Mouse (Mus musculus) spleen, embryonic (tissue): Measurements from ENCODE around the gene Slc20a1.

Experiments used
- CTCF ChIA-PET: fragments of 350-600 bp; sonication (Branson Sonifier 250); formaldehyde crosslinking; loops from one replicate; lab custom pipeline; 2022; lab: Charles Lee

Slc20a1 gene

DNA sequence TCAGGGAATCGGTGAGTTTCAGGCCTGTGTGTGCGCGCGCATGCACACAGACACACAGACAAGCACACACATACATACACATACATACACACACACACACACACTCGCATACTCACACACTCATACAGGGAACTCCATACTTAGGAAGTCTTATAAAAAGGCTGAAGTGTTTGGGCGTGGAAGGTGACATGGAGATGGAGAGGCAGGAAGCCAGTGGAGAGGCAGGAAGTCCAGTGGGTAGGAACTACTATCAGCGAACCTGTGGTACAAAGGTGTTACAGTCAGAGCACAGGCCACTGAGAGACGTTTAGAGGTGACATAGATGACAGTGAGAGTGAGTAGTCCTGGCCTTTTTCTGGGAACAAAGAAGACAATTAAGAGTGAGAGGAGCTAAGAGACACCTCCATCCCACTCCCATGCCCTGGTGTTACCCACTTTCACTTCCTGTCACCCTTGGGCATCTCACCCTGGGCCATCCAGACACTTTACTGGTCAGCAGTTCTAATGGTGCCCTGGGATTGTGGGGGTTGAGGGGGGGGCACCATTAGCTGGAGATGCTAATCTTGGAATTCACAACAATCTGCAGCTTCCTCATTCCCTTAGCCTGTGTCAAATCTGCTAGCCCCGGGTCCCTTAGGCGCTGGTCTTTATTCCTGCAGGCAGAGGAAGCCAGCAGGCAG is 12.8 kb upstream of the Slc20a1 start:
- CTCF ChIA-PET, result interaction anchor here (0.5 kb wide), 1 partner anchor 80 kb away, joined by 11 read pairs; no protein-coding TSS in a partner anchor

DNA sequence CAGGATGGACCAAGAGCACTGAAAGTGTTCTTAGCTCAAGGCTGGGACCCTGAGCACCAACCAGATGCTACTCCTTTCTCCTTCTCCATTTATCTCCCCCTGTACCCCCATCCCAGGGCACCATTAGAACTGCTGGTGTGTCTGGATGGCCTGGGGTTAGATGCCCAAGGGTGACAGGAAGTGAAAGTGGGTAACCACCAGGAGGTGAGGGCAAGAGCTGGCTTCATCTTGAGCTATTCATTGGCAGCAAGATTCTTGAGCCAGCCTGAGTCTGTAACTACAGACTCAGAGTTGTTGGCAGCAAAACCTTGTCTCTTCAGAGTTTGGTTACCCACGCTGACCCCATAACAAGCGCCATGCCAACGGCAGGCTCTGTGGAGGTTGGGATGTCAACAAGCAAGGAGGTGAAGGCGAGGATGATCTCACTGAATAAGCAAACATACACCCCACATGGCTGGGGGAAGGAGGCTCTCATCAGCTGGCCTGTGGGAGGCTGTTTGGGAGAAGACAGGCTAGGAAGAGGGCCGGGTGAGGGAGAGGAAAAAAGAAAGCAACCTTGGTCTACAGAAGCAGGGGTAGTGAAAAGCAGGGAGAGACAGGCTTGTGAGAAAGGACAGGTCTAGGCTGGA is 12.2 kb upstream of the Slc20a1 start:
- CTCF ChIA-PET, result interaction anchor here (0.5 kb wide), 1 partner anchor 80 kb away, joined by 11 read pairs; no protein-coding TSS in a partner anchor

DNA sequence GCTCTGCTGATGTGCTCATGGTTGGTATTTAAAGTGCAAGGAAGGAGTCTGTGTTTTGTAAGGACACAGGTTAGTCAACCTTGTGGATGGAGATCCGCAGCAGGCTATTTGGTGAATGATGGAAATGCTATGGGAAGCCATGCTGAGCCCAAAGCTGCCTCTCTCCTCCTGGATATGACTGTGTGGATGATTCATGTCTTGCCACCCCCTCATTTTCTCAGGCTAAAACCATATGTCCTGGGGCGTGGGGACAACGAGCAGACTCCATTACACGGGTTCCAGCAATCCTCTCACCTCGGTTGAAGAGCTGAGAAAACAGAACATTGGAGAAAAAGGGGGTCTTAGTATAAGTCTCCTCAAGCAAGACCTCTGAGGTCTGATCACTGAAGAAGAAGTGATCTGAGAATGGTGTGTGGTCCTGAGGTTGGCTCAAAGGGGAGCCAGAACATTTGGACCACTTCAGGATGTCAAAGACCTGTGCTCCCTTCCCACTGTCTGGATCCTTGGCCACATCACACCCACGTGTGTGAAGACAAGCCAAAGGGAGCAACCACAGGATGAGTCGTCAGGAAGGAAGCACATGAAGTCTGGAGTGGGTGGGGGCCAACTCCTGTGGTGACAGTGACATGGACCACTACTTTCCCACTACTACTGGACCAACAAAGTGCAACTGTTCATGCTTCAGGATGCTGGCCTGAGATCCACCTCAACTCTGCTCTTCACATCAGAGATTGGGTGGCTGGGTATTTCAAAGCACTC is 6.0 kb upstream of the Slc20a1 start:
- CTCF ChIA-PET, result no interaction called here

DNA sequence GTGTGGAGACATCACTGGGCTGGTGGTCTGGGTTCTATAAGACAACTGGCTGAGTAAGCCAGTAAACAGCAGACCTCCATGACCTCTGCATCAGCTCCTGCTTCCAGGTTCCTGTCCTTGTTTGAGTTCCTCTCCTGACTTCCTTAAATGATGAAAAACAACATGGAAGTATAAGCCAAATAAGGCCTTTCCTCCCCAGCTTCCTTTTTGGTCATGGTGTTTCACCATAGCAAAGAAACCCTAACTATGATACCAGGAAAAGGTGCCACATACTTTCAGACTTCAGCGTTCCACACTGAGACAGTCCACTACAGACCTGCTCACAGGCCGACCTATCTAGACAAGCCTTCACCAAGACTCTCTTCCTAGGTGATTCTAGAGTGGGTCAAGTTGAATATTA is 2.2 kb upstream of the Slc20a1 start:
- CTCF ChIA-PET, result no interaction called here

DNA sequence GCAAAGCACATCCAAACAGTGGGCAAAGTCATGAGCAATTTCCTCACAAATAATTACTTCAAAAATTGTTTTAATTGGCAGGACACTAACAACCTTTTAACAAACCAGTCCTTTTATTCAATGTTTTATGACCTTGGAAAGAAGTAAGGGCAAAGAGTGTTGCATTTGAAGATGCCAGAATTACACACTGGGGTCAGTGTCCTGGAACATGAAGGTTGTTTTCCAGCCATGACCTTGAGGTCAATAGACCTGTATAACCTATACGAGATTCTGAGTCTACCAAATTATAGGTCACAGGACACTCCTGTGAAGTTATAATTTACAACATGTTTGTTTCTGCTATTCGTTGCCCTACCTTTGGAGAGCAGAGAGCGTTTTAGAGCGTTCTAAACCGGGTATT is 1.4 kb upstream of the Slc20a1 start:
- CTCF ChIA-PET, result no interaction called here

DNA sequence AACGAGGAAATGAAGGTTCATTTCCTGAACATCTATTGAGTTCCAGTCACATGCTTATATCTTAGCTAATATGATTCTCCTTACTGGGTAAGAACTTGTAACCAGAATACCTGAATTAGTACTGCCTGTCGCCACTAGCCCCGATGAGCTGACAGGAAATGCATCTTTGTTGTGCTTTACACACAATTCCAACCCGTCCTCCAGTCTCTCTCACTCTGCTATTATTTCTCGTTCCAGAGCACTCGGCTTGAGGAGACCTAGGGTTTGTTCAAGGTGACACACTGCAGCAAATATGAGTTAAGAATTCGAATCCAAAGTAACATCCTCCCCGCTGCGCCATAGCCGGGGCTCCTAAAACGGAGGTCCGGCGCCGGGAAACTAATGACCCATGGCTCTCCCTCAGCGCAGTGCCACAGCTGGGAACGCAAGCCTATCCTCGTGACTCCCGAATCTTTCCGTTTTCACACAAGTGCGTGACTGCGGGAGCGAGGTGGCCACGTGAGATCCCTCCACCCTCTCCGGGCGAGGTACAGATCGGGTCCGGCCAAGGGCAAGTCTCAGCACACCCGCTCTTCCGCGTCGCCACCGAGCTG is 625 bp upstream of the Slc20a1 start:
- CTCF ChIA-PET, result no interaction called here

DNA sequence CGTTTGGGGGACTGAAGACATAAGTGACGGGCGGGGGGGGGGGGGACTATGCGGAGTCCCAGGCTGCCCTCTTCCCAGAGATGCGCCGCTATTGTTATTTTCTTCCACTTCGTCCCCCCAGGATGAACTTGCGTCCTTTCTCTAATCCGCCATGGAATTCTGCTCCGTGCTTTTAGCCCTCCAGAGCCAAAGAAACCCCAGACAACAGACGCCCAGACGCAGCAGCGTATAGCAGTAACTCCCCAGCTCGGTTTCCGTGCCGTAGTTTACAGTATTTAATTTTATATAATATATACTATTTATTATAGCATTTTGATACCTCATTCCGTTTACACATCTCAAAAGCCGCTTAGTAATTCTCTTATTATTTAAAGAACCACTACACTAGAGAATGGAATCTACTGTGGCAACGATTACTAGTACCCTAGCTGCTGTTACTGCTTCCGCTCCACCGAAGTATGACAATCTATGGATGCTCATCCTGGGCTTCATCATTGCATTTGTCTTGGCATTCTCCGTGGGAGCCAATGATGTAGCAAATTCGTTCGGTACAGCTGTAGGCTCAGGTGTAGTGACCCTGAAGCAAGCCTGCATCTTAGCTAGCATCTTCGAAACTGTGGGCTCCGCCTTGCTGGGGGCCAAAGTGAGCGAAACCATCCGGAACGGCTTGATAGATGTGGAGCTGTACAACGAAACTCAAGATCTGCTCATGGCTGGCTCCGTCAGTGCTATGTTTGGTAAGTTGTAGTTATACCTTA is 943 bp downstream of the Slc20a1 start:
- CTCF ChIA-PET, result no interaction called here

DNA sequence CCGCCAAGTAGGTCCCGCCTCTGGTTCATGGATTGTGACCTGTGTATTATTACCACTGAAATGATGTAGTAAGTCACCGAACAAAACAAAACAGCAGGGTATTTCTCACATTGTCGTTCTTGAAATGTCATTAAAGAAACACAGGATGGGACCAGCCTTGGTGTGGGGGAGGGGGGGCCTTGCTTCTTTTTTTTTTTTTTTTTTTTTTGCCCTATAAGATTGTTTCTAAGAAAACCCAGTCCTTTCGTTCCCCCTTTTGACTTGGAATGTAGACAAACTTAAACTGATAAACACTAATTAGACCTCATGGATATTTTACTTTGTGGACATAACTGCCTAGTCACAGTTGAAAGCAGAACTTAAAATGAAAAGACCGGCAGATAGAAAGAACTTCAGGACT is 6.4 kb downstream of the Slc20a1 start:
- CTCF ChIA-PET, result no interaction called here

DNA sequence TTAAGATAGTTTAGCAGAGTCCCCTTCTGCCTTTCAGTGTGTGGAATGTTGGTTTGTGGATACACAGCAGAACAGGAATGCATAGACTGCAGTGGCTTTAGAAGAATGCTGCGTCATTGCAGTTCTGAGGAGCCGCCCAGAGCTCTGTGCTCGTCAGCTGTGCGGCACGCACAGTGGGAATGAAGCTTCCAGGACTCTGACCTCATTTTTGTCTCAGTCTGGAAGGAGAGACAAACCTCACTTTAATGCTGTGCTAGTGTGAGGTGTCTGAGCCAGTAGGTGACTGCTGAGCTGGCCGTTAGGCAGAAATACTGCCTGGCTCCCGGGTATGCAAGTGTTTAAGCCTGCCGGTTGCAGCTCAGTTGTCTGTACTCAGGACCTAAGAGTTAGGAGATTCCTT is 8.3 kb downstream of the Slc20a1 start:
- CTCF ChIA-PET, result interaction anchor here (0.6 kb wide), 1 partner anchor 51 kb away, joined by 5 read pairs; no protein-coding TSS in a partner anchor

DNA sequence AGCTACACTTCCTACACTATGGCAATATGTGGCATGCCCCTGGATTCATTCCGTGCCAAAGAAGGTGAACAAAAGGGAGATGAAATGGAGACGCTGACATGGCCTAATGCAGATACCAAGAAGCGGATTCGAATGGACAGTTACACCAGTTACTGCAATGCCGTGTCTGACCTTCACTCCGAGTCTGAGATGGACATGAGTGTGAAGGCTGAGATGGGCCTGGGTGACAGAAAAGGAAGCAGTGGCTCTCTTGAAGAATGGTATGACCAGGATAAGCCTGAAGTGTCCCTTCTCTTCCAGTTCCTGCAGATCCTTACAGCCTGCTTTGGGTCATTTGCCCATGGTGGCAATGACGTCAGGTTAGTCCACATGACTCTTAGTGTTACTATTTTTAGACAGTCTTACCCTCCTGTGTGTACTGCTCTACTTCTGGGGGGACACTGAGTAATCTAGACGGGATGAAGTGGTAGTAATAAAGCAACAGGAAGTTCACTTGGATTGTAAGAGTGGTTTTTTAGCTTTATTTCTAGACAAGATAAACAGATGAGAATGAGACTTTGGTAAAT is 9.7 kb downstream of the Slc20a1 start:
- CTCF ChIA-PET, result interaction anchor here (0.5 kb wide), 1 partner anchor 14 kb away, joined by 3 read pairs; no protein-coding TSS in a partner anchor

DNA sequence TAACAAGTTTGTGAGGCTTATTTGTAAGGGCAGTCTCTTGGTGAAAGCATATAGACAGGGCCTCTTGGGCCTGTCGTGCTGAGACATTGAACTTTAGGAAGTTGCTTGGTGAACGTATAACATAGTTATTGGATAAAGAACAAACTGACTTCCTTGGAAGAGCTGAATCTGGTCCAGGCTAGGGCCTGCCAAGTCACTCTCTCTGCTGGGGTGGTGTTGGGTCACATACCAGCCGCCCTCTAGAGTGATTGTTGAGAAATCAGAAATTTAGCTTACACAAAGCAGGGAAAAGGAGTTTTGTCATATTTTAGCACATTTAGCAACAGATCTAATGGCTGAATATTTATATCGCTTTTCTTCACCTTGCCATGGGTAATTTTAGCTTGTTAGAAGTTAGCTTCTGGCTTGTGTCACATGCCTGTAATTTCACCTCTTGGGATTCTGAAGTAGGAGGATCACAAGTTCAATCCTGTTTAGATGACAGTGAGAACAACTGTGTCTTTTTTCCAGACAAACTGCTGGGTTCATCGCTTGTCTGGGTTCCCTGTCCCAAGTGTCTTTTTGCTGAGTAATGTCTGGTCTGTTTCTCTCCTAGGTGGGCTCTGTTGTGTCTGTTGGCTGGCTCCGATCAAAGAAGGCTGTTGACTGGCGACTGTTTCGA is 11.7 kb downstream of the Slc20a1 start:
- CTCF ChIA-PET, result no interaction called here

DNA sequence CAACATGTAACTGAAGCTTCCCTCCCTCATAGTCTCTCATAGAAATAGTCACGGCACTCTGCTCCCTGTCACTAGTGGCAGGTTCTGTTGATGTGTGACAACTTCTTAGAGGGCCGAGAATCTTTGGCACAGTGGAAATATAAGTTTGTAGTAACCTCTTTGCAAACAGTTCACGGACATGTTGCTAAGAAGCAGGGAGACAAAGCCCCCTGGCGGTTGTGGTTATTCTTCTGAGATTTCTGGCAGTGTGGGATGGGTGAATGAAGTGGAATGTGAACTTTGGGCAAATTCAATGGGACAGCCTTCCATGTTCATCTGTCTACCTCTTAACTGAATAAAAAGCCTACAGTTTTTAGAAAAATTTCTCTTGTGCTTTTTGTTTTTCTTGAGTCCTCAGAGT is 12.7 kb downstream of the Slc20a1 start:
- CTCF ChIA-PET, result no interaction called here

DNA sequence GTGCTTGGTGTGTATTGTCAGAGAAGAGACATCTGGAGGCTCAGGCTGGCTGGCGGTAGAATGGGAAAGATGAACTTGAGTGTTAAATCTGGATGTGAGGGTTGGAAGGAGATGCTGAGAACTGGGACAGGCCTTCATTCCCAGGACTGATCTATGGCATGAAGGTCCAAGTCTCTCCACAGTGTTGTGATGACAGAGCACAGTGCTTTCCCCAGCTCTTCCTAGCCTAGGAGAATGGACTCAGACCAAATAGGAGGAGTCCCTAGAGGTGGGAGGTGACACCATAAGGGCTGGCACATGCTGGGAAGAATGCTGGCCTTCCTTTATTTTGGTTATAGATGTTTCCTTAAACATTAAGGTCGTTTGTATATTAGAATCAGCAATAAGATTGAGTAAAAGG is 13.4 kb downstream of the Slc20a1 start:
- CTCF ChIA-PET, result no interaction called here

DNA sequence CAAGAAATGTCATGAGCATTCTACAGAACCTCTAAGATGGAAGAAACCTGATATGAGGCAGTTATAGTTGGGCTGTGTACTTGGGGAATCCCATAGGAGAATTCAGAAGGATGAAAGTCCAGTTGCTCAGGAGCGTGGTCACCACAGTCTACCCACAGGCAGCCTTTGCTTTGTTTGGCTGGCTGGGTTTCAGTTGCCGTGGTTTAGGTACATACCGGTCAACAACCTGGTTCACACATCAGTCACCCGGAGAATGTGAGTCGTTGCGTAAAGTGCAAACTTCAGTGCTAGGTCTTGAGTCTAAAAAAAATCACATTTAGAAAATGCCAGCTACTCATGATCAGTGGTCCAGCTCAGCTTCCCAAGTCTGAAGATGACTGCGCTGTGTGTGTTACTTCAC is 14.0 kb downstream of the Slc20a1 start:
- CTCF ChIA-PET, result no interaction called here

DNA sequence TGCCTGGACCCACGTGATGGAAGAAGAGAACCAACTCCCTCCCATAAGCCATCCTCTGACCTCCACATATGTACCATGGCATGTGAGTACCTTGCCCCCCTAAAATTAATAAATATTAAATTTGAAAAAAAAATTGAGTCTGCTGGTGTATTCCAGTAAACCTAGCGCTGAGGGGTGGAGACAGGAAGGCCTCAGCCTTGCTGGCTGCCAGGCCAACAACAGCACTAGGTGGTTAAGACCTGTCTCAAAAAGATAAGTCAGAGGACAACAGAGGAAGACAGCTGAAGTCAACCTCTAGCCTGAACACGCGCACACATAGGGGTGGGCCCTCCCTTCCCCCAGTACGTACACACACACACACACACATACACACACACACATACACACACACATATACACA is 16.2 kb downstream of the Slc20a1 start:
- CTCF ChIA-PET, result no interaction called here

DNA sequence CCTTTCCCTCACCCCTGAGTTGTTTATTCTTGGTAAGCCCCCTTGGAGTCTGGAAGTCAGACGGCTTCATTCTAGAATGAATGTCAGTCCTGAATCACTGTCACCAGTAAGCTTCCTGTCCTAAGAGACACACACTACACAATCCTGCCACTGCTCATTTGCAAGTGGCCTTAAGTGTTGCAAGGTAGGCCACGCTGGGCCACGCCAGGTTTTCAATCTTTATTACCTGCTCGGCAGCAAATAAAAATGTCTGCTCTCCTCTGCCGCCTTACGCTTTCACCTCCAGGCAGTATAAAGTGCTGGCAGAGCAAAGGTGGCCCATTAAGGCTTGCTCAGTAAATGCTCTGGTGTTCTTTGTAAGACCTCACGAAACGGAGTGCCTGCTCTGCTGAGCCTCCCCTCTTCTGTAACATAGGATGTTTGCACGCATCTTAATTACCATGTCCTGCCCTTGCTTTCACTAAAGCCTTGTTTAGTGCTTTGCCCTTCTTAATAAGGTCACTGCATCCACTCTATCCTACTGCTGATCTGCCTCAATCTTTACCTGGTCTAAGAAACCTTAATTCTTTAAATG is 19.1 kb downstream of the Slc20a1 start:
- CTCF ChIA-PET, result no interaction called here

DNA sequence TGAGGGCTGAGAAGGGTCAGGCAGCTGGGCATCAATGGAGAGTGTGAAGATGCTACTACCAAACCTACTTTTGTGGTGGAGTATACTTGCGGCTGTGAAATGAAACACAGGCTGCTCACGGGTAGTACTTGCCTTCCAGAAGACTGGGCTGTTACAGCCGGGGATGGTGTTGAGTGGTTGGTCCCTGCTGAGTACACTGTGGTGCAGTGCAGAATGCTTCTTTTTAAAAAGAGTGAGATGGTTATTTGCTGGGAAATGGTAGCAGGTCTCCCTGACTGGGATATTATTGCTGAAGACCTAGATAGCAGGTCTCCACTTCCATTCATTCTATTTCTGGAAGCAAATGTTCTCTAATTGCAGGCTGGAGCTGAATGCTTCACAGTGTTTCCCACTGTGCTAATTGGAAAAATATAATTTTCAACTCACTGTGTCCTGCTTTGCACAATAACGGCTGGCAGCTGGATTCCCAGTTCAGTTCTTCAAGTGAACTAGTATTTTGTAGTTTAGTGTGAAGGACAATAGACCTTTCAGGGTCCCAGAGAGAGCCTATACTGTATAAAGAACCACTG is 20.1 kb downstream of the Slc20a1 start:
- CTCF ChIA-PET, result no interaction called here

DNA sequence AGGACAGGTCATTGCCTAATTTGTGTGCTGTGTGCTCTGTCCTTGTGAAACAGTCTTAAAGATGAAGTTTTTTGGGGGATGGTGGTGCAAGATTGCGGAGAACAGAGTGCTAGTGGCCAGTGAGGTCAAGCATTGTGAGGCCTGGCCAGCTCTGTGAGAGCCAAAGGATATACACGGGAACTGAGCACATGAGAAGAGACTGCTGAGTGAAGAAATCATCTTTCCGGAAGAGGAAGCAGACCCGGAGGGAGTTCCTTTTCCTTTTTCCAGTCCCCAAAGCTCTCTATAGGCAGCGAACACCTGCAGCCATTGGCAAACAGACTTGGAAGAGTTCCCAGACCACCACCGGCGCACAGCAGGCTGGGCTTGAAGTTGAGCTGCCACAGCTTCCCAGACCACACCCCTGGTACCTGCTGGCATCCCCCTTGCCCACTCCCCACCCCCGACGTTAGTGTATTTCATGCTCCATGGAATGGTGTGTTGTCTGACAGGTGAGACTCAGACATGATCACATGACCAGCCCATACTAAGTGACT is 22.6 kb downstream of the Slc20a1 start:
- CTCF ChIA-PET, result no interaction called here

DNA sequence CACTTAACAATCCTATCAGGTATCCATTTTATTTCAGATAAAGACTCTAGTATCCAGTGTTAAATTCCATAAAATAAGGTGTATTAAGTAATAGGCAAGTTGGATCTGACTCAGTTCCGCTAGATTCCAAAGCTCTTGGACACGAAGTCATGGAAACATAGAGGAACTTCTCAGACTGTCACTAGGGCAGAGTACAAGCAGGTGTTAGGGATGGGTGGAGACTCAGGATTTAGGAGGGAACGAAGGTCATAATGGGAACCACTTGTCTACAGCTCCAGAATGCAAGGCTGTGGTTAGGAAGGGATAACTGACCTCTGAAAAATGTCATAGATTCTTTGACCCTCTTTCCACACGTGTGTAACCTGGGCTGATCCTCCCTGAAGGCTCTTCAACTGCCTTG is 25.6 kb downstream of the Slc20a1 start:
- CTCF ChIA-PET, result no interaction called here
